Mouse (Mus musculus) heart, postnatal 25 days (tissue): ENCODE data around the gene Xylb. TPM values are rescaled to one million over a fixed set of nuclear protein-coding genes. Genes with fewer than 3 reads are reported as not detected.

ENCODE experiments used
- DNase-seq: peaks from one replicate; pipeline ENCODE4 v3.0.0; 2022; ENCODE audit warnings: low spot score
- intact Hi-C: fragments of 180-260 bp; cut with DNase I; formaldehyde crosslinking; loops from one replicate; pipeline ENCODE4 v1.15.1; 2025
- total RNA-seq, 2 experiments: library from RNA; stranded (reverse); gene quantifications; 2 replicates each; pipeline ENCODE4 v1.2.3; 2021

Xylb gene
- total RNA-seq, 2 experiments from 2014 or later, result 0.16 to 0.42 TPM

DNA sequence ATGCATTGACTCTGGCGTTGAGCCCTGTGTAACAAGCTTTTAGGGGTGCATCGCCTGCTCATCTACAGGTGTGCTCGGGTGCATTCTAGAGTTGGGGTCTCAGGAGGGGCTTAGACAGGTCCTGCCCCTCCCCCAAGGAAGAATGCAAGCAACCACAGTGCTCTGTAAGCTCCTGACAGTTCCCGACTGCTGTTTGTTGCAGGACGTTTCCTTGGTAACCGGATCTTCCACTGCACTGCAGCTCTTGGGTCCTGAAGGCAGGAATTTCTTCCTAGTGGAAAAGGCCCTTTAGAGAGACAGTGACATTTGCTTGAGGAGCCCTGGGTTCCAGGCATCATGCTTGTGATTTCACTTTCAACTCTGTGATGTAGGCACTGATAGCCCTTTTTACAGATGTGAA is 25.4 kb downstream of the Xylb start:
- intact Hi-C loops, result no loop called here
- no peak for DNase-seq

DNA sequence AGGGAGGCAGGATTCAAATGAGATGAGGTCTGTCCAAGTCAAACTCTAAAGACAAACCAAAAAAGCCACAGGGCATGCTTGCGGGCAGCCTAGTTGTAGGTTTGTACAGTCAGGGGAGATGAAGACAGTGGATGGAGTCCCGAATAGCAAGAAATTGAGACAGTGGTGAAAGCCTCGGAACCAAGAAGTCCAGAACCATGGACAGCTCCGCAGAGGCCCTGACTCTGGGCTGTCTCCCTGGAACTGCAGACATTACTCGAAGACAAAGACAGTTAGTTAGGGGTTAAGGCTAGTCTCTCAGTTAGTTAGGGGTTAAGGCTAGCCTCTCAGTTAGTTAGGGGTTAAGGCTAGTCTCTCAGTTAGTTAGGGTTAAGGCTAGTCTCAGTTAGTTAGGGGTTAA is 31.8 kb downstream of the Xylb start:
- DNase-seq, result no peak
- intact Hi-C loops, result no loop called here

DNA sequence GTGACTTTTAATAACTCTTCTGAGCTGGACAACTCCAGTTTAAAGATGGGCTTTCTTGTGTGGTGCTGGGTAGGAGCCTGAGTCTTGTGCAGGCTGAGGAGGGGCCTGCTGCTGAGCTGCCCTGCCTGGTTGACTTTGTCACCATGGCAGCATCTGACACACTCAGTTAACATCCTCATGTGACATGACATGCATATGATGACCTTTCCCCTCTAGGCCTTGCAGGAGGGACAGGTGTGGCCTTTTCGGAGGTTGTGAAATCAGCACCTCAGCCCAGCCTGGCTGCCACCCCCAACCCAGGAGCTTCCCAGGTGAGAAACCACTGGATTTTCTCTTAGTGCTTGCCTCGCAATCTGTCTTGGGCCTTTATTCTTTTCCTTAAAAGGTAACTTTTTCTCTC is 33.0 kb downstream of the Xylb start:
- intact Hi-C loops, result no loop called here
- DNase-seq, result no peak

DNA sequence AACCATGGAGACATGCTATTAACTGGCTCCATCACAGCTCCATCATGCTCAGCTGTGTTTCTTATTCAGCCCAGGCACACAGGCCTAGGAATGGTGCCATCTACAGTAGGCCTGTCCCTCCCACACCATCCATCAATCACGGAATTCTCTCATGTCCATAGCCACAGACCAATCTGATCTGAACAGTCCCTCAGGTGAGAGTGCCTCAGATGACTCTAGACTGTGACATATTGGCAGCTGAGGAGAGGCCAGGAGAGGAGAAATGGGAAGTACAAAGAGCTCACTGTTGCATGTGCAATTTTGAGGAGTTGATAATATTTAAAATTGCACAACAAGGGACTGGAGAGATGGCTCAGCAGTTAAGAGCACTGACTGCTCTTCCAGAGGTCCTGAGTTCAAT is 37.6 kb downstream of the Xylb start:
- intact Hi-C loops, result loop anchor here (5.0 kb wide), 1 partner anchor 38 kb away; the partner anchor contains the start of gene Xylb
- DNase-seq, result no peak

DNA sequence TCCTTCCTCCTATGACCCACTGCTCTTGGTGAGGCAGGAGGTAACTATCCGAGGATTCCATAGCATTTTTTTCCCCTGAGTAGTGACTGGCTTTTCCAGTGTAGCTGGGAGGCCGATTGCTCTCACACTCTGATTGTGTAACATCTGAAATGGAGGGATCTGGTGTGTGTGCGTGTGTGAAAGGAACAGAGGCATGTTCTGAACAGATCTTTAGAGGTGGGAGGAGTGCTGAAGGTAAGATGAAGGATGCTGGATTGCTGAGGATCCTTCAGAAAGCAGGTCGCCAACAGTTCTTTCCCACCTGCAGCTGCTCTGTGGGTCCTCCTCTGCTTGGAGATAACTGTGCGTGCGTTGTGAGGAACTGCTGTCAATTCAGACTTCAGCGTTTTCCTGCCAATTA is 44.2 kb downstream of the Xylb start:
- intact Hi-C loops, result loop anchor here (5.0 kb wide), 1 partner anchor 309 kb away; the partner anchor contains the start of gene Plcd1
- DNase-seq, result no peak

DNA sequence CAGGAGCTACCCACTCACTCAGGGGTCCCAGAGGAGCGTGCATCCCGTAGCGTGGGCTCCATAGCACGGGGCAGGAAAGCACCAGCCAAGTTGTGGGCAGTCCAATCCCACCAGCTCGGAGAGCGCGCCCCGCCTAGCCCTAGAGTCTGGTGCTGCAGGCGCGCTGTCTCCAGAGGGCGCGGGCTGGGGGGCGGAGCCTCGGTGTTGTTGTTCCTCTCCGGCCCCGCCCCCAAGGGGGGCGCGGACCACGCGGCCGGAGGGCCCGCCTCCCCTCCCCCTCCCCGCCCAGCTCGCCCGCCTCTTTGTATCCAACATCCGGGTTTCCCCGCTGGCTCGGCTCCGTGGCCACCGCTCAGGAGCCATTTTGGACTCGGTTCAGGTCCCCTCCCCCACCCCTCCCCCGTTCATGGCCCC is 44.6 kb downstream of the Xylb start, which contains the start of gene Acvr2b:
TSS of gene Acvr2b (plus strand) at position 318 of the 414 bp plus-strand sequence.
- intact Hi-C loops, result loop anchor here (2.0 to 5.0 kb wide), 2 partner anchors 27 to 310 kb away; partner anchors contain the start of gene Plcd1
- DNase-seq, result peak; percentile 88

DNA sequence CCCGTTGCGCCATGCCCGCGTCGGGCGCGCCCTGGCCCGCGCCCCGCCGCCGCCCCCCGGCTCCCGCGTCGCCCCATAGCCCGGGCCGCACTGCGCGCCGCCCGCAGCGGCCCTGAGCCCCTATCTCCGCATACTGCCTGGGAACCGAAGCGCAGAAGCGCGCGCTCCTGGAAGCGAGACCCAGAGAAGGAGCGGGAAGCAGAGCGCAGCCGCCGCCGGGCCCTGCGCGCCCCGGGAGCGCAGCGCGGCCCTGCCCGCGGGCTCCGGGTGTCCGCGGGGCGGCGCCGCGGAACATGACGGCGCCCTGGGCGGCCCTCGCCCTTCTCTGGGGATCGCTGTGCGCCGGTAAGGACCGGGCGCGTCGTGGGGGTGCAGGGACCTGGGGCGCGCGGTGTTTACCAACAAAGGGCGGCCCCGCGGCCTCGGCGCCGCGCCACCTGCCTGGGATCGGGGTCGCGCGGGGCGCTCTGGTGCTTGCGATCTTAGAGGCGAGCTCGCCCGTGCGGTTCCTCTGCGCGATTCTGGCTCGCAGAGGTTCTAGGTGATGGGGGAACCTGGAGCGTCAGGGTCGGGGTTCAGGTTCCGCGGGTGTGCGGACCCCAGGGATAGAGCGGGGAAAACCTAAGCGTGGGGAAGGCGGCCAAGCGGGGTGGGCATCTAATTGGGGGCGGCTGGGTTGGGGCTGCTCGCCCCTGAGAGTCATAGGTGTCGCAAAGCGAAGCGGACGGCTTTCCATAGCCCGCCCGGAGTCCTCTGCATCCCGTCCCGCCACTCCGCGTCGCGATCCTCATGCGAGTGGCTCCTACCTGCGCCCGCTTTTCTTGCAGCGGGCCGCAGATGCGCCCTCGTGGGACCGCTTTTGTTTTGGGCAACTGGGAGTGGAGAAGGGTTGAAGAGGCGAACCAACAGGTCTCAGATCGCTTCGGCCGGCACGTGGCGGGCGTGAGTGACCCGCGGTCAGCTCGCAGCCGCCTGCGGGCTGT is 45.4 kb downstream of the Xylb start:
- DNase-seq, result peak; percentile 26
- intact Hi-C loops, result loop anchor here (2.0 to 5.0 kb wide), 2 partner anchors 26 to 310 kb away; partner anchors contain the start of gene Plcd1

DNA sequence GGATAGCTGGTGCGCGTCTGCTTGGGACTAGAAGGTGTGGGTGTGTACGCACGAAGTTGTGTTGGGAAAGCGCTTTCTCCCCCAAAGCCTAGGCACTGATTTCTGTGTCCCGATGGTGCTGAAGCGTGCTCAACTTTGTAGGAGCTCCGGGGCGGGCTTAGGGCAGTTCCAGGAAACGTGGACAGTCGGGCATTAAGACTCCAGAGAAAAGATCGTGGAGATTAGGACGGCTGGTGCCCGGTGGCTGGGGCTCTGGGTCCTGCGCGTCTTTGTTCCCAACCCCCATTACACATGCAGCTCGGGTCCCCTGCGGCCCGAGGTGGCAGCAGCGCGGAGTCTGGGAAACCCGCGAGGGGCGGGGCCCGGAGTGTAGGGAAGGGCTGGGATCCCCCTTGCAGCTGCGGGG is 46.1 kb downstream of the Xylb start:
- intact Hi-C loops, result loop anchor here (2.0 to 5.0 kb wide), 2 partner anchors 26 to 311 kb away; partner anchors contain the start of gene Plcd1
- DNase-seq, result no peak

DNA sequence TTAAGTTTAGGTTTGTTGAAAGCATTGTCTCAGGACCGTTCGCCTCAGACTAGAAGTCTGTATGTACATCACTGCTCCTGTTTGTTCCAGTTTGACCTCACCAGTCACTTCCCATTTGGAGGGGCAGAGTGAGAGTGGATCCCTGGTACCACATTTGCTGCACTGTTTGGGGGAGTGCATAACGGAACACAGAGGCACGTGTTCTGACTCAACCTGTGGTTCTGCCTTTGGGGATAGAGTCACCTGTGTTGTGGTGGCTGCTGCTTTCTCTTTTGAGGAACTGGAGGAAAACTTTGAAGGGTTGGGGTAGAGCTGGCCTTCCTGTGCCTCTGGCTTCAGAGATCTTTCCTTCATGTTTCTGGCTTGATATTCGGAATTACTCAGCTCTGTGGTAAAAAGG is 46.9 kb downstream of the Xylb start:
- intact Hi-C loops, result loop anchor here (5.0 kb wide), 1 partner anchor 312 kb away; the partner anchor contains the start of gene Plcd1

DNA sequence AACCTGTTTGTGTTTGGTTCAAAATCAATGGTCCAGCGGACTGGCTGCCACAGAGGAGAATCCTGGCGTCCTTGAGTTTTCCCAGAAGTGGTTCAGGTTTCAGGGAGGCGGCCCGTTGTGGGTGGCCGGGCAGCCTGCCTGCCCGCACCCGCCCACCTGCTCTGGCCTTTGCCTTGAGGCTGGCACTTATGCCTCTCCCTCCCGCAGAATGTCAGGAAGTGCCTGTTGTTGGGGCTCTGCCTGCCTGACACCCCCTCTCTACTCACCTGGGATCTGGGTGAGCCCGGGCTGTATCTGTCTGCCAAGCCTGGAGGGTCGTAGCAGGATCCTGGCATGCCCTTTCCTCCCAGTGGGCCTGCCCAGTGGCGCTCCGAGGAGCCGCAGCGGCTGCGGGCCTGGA is 50.7 kb downstream of the Xylb start:
- DNase-seq, result no peak
- intact Hi-C loops, result no loop called here

More for the DNA sequence above, 46.9 kb downstream of the Xylb start:
- DNase-seq, result no peak

DNA sequence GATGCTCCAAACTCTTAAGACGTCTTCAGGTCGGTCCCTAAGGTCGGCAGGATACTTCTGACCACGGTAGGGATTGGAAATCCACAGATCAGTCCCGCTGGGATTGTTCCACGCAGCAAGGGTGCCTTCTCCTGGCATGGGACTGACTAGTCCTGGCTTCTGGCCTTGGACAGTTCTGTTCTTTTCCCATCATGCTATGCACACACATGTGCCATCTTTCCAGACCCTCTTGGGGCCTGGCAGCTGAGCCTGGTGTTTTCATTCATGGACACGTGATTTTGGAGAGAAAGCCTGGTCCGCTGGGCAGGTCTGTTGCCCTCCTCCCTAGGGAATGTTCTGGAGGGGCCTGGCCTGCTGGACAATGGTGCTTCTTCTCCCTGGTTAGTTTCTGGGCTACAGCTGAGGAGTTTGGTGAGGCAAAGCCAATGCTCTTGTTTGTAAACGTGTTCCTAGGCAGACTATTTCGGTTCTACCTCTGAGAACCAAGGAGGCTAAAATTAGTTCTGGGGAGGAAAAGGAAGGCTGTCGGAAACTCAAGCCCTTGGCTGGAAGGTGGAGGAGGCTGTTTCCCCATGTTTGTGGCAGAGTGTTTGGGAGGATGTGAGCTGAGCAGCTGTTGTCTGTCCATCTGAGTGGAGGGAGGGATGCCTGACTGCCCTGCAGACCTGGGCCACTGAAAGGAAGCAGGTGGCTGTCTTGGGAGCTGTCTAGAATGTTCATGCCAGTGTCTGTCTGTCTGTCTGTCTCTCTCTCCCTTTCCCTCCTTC is 51.9 kb downstream of the Xylb start:
- DNase-seq, result no peak
- intact Hi-C loops, result no loop called here

DNA sequence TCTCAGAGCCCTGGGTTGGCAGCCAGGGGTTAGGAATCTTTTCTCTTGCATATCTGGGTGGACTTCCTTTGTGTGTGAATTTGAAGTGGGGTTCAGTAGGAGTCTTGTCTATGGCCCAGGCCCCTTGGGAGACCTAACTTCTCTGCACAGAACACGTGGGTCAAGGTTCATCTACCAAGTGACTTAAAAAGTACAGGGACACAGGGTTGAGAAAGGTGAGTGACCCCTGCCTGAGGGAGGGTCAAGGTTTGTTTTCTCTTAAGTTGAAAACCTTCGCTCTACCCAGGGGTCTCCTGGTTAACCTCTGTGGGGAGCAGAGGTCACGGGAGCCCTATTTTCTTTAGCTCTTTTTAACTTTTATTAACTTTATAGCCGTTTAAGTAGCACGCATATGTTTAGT is 52.7 kb downstream of the Xylb start:
- intact Hi-C loops, result no loop called here
- no peak for DNase-seq

DNA sequence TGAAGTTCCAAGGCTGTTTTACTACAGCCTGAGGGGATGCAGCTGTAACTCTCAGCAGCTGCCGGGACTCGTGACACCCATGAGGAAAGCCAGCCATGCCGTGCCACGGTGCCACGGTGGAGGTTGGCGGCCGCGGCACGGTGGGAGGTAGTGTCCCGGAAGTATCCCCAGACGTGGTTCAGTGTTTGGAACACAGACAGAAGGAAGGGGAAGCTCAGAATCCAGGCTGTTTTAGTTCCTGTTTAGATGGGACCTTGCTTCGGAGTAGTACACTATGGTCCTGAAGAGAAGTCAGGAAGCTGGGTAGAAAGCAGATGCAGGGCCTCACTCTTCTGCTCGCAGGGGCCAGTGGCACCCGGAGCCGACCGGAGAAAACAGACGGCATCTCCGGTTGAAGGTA is 60.8 kb downstream of the Xylb start:
- DNase-seq, result no peak
- intact Hi-C loops, result no loop called here

DNA sequence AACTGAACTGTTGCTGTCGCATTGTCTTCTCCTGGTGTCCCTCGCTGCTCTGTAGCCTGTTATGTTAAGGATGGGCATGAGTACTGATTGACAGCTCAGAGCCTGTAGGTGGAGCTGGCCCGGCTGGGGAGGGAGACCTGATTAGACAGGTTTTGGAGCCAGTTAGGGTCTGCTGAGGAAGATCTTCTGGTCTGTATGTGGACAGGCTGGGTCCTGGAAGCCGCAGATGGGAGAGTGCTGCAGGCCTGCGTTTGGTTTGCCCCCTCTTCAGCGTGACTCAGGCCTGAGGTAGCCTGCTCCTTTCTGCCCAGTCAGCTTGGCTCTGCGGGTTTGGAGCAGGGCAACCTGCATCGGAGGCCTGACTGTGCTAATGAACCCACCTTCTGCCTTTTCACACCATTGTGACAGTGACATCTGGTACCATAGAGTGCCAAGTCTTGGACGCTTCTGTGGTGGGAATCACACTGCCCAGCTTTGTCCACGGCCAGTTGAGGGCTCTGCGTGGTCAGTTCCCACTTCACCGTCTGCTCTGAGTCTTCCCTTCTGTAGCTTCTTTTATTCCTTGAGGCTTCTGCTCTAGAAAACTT is 62.8 kb downstream of the Xylb start:
- intact Hi-C loops, result no loop called here
- no peak for DNase-seq

DNA sequence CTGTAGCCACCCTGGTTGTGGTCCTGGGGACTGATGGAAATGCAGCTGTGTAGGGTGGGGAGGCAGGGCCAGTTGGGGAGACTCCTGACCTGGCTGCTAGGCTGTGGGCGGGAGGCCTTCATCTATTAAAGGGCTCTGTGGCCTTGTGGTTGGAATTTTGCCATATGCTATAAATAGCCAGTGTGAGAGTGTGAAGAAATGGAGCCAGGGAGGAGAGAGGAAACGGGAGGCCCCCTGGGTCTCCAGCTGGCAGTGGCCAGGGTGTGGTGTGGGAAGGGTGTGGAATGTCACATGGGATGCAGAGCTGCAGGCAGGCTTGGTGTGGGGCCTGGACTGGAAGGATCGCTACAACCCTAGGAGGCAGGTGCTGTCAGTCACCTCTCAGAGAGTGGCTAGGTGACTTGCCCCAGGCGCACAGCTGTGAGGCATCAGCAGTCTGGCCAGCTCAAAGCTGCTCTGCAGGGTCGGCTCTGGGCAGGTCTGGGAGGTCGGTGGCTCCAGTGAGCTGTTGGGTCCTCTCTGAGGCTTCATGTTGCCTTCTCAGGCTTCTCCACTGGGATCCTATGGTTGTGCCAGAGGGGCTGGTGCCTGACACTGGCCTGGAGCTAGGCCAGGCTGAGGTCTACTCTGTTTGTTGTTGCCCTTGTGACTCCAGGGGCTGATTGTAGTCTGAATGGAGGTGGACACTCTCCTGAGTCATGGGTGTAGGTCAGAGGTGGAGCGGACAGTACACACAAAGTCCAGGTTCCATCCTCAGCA is 68.2 kb downstream of the Xylb start:
- intact Hi-C loops, result no loop called here
- DNase-seq, result no peak

DNA sequence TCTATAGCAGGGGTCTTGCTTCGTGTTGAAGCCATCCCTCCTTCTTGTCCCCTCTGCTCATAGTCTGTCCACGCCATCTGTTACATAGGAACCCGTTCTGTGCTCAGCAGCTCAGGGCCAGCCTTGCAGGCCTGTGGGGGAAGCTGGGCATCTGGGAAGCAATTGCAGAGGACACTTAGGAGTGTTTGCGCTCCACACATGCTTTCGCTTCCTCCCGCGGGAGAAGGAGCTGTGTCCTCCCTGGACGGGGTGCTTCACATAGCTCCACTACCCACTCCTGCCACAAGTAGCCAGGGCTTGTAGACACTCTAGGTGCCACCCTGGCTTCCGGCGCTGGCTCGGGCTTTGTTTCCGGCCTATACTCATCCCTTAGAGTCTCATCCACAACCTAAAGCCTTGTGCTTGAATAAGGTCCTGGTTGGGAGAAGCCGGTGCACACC is 68.8 kb downstream of the Xylb start:
- intact Hi-C loops, result no loop called here
- DNase-seq, result no peak

DNA sequence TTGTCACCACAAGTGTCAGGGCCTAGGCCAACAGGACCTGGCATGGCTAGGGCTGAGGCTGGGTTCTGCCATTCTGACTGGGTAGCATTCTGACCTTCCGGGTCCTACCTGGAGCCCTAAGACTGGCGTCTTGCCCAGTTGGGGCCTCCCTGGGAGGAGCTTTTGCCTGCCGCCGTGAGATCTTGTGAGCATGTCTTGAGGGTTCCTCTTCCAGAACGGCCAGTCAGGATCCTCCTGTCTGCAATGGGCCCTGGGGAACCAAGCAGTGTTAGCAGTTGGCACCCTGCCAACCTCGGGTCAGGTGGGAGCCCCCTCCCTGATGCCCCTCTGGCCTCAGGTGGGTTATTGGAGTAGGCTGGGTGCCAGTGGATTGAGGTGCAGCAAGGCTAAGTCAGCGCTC is 69.3 kb downstream of the Xylb start:
- DNase-seq, result no peak
- intact Hi-C loops, result no loop called here

DNA sequence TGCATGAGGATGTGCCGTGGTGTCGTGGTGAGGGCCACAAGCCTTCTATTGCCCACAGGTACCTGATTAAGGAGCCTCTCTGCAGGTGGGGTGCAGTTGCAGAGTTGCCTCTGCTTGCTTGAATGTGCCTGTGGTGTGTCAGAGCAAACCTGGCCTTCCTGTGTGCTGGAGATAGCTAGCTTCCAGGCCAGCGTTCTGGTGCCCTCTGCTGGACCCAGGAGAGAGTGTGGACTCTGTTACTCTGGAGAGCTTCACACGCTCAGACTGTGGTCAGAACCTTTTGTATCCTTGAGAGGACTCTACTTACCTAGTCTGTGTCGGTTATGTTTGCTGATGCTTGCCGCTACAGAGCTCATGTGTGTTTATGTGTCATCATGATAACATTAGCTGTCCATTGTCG is 73.1 kb downstream of the Xylb start:
- intact Hi-C loops, result loop anchor here (2.0 kb wide), 2 partner anchors 74 to 274 kb away; partner anchors contain the start of genes Acaa1b and Xylb
- peak; percentile 57 for DNase-seq

DNA sequence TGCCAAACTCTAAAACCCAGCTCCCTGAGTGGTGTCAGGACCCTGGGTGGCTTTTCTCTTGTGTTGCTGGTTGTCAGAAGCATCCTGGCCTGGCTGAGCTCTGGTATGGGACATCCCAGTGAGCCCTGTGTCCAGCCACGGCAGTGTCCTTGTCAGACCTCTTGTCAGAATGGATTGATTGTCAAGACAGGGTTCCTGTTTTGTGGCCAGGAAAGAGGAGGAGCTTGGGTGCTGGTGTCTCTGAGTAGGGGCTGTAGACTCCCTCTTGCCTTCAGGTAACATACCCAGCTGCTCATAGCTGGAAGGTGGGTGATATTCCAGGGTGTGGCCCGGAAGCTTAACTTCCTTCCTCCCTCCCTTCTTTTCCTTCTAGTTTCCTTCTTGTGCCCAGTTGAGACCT is 78.7 kb downstream of the Xylb start:
- DNase-seq, result no peak
- intact Hi-C loops, result no loop called here
